Mouse (Mus musculus): ENCODE results near the gene Rph3a.

GRCm38 (mm10) chr5:121017699-121018098 is 7.8 kb upstream of the Rph3a start:
- TF ChIP-seq CTCF (IDR thresholded peaks at IDR 0.05; ENCODE audit: borderline replicate concordance, control insufficient read depth, extremely low read depth, insufficient read depth, low read length, poor library complexity) (no peak), POLR2A (IDR thresholded peaks at IDR 0.05; ENCODE audit: control insufficient read depth, extremely low read depth, insufficient read depth, low read length, poor library complexity) (no peak)
